Mouse (Mus musculus) mouse trophoblast stem cell (cell line): ENCODE results near the gene Phf10.
"Not testable (repeated sequence)": the region's sequence is repeated elsewhere in the genome, so short reads cannot be mapped to it uniquely, and the experiment has no call there.

Source experiments
- in situ Hi-C, 2 experiments: fragments of 300-500 bp; cut with MseI, MboI; formaldehyde crosslinking; loops; 2 replicates in 1 of 2; 3 replicates in 1 of 2; pipeline ENCODE4 v1.15.1; 2025

Phf10 gene

GRCm38 (mm10) chr17:14895058-14895457 is 66.0 kb downstream of the Phf10 start:
- in situ Hi-C loops, result not testable (repeated sequence)
